Mouse (Mus musculus) T-helper 1 cell (primary cell): Measurements from ENCODE around the gene Cops8.

ENCODE experiments used
- in situ Hi-C: fragments of 300-600 bp; cut with MboI, MseI; formaldehyde crosslinking; loops from one replicate; pipeline ENCODE4 v1.15.1; 2025; ENCODE audit warnings: high pct_unique_total_duplicates

Cops8 gene

GRCm38 (mm10) chr1:90602759-90603560 lies at the start of gene Cops8:
Gene Cops8, plus strand, starts transcription at chr1:90602981.
- in situ Hi-C loops: no loop called here

- in situ Hi-C loops: no loop called here
These were observed 45.6 kb upstream of the Cops8 start for GRCm38 (mm10) chr1:90557140-90557539.

GRCm38 (mm10) chr1:90560942-90561726 lies 41.6 kb upstream of the Cops8 start:
- in situ Hi-C loops: no loop called here

GRCm38 (mm10) chr1:90563945-90564344 lies 38.8 kb upstream of the Cops8 start:
- in situ Hi-C loops: no loop called here

- in situ Hi-C loops: no loop called here
These were observed 35.9 kb upstream of the Cops8 start for GRCm38 (mm10) chr1:90566664-90567440.

GRCm38 (mm10) chr1:90573831-90574230 lies 28.9 kb upstream of the Cops8 start:
- in situ Hi-C loops: no loop called here

- in situ Hi-C loops: no loop called here
These were observed 27.9 kb upstream of the Cops8 start for GRCm38 (mm10) chr1:90574845-90575244.

- in situ Hi-C loops: no loop called here
These were observed 25.4 kb upstream of the Cops8 start for GRCm38 (mm10) chr1:90577417-90577816.

GRCm38 (mm10) chr1:90582635-90583034 lies 20.1 kb upstream of the Cops8 start:
- in situ Hi-C loops: no loop called here

GRCm38 (mm10) chr1:90588021-90588734 lies 14.6 kb upstream of the Cops8 start:
- in situ Hi-C loops: no loop called here

- in situ Hi-C loops: loop anchor here (5.0 kb wide), 1 partner anchor 538 kb away; no protein-coding TSS in a partner anchor
These were observed 12.0 kb upstream of the Cops8 start for GRCm38 (mm10) chr1:90590797-90591196.

GRCm38 (mm10) chr1:90592784-90593183 lies 10.0 kb upstream of the Cops8 start:
- in situ Hi-C loops: loop anchor here (5.0 kb wide), 1 partner anchor 540 kb away; no protein-coding TSS in a partner anchor

- in situ Hi-C loops: no loop called here
These were observed 3.6 kb upstream of the Cops8 start for GRCm38 (mm10) chr1:90599226-90599625.

GRCm38 (mm10) chr1:90601096-90601495 lies 1.7 kb upstream of the Cops8 start:
- in situ Hi-C loops: no loop called here

GRCm38 (mm10) chr1:90603561-90603887 lies 743 bp downstream of the Cops8 start:
- in situ Hi-C loops: no loop called here

- in situ Hi-C loops: no loop called here
These were observed 6.6 kb downstream of the Cops8 start for GRCm38 (mm10) chr1:90609363-90609762.

GRCm38 (mm10) chr1:90617258-90617657 lies 14.5 kb downstream of the Cops8 start:
- in situ Hi-C loops: no loop called here

- in situ Hi-C loops: loop anchor here (25.0 kb wide), 1 partner anchor 204 kb away; the partner anchor contains the start of gene Col6a3
These were observed 30.7 kb downstream of the Cops8 start for GRCm38 (mm10) chr1:90633415-90634030.

- in situ Hi-C loops: loop anchor here (25.0 kb wide), 1 partner anchor 203 kb away; the partner anchor contains the start of gene Col6a3
These were observed 31.5 kb downstream of the Cops8 start for GRCm38 (mm10) chr1:90634205-90634745.

- in situ Hi-C loops: loop anchor here (25.0 kb wide), 1 partner anchor 199 kb away; the partner anchor contains the start of gene Col6a3
These were observed 35.6 kb downstream of the Cops8 start for GRCm38 (mm10) chr1:90638335-90638734.
